Mouse (Mus musculus): Measurements from ENCODE around the gene Aanat. TPM values are rescaled to one million over a fixed set of nuclear protein-coding genes. Genes with fewer than 3 reads are reported as not detected.
A peak's percentile ranks its signal among the peaks of the same experiment; 100 is the strongest.

Gene Aanat
- not detected in 2 replicates for polyA plus RNA-seq (2012)

DNA sequence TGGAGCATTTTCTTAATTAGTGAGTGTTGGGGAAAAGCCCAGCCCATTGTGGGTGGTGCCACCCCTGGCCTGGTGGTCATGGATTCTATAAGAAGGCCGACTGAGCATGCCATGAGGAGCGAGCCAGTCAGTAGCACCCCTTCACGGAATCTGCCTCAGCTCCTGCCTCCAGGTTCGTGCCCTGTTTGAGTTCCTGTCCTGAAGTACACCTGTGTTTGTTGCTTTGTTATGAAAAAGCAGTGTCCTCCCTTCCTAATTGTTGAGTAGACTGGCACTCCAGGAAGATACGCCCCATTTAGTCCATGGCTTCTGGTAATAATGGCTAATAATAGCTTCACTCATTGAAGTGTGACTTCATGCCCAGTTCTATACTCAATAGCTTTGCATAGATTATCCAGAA, at the start of gene Aanat:
Gene Aanat (plus strand): TSS at position 123 of the 400 bp plus-strand sequence.
- Histone ChIP-seq H3K27me3 (ENCODE audit: control insufficient read depth) (peaks cover 48% of the 10 kb centered on the region), H3K36me3 (ENCODE audit: control insufficient read depth) (no peaks in the 10 kb centered on the region), H3K4me3 (replicated peaks) (no peak within 1 kb of the TSS), H3K4me1 (ENCODE audit: control insufficient read depth) (peaks cover 49% of the 10 kb centered on the region), H3K9me3 (ENCODE audit: control insufficient read depth, low read length) (no peaks in the 10 kb centered on the region)
- TF ChIP-seq GATA1 (IDR thresholded peaks at IDR 0.05; ENCODE audit: low read length) (no peak), TAL1 (IDR thresholded peaks at IDR 0.05; ENCODE audit: low read length) (no peak)

DNA sequence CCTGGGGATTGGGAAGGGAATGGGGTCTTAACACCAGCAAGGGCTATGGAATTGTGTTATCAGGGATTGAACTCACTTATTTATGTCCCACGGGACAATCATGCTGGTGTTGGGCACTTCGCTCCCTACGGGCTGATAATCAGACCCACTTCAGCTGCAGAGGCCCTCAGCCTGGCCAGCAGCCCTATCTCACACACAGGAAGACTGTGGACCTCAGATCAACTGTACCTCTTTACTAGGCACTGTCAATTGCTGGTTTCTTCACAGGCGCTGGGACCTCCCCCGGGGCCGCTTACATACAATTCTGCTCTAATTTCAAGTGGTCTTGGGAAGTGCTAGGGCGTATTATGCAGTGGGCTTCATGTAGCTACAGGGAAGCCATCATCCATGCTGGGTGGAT, 49.5 kb upstream of the Aanat start:
- H3K4me3 ChIP-seq (replicated peaks) = peak overlapping the region; percentile 70
- no peaks in the 10 kb centered on the region for H3K9me3 ChIP-seq (ENCODE audit: control insufficient read depth, low read length)
- H3K36me3 ChIP-seq (ENCODE audit: control insufficient read depth) = peaks cover 73% of the 10 kb centered on the region
- peaks cover 96% of the 10 kb centered on the region for H3K4me1 ChIP-seq (ENCODE audit: control insufficient read depth)
- TF ChIP-seq TAL1 (IDR thresholded peaks at IDR 0.05; ENCODE audit: low read length) (peak; percentile 48; the same call in 2 of the 3 replicates), GATA1 (IDR thresholded peaks at IDR 0.05; ENCODE audit: low read length) (no peak)
- H3K27me3 ChIP-seq (ENCODE audit: control insufficient read depth) = peaks cover 23% of the 10 kb centered on the region

DNA sequence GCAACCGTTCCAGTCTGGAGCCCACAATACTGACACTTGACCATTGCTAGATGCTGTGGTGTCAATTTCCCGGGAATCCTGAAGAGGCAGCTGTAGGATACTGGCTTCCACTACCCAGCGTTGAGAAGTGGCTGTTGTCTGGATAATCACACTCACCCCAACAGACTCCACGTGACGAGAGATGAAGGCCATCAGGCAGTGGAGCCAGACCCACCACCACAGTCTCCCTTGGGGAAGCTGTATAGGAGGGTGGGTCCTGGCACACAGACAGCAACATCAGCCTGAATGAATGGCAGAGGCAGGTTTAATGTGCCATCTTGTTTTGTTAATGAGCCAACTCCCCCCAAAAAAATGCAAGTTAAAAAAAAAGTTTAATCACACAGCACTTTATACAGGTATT, 48.8 kb upstream of the Aanat start:
- H3K4me1 ChIP-seq (ENCODE audit: control insufficient read depth) = peaks cover 92% of the 10 kb centered on the region
- H3K27me3 ChIP-seq (ENCODE audit: control insufficient read depth) = peaks cover 16% of the 10 kb centered on the region
- H3K36me3 ChIP-seq (ENCODE audit: control insufficient read depth) = peaks cover 80% of the 10 kb centered on the region
- peak overlapping the region; percentile 70 for H3K4me3 ChIP-seq (replicated peaks)
- TF ChIP-seq TAL1 (IDR thresholded peaks at IDR 0.05; ENCODE audit: low read length) = no peak
- no peak for TF ChIP-seq GATA1 (IDR thresholded peaks at IDR 0.05; ENCODE audit: low read length)
- no peaks in the 10 kb centered on the region for H3K9me3 ChIP-seq (ENCODE audit: control insufficient read depth, low read length)

DNA sequence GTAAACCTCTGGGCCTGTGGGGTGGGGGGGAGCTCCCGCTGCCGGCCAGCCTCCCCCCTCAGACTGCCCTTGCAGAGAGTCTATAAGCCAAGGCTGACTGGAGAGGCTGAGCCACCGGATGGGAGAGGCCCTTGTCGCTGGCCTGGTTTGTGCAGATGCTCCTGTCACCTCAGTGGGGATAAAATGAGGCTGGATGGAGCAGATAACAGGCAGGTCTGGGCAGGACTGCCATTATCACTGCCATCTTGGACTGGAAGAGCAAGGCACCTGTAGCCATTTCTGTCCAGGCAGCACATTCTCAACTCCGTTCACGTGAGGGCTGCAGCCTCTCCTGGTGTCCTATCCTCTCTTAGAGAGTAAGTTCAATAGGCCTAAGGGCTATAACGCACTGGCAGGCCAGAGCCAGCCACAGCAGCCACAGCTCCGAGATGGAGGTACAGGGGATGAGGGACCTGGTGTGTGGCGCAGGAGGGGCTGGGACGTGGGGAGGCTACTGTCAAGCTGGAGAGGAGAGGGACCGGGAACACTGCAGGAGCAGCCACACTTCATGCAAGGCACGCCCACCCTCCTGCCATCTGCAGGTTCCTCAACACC, 48.0 kb upstream of the Aanat start:
- peak overlapping the region; percentile 33 for H3K4me3 ChIP-seq (replicated peaks)
- peak; percentile 90 for TF ChIP-seq GATA1 (IDR thresholded peaks at IDR 0.05; ENCODE audit: low read length)
- TF ChIP-seq TAL1 (IDR thresholded peaks at IDR 0.05; ENCODE audit: low read length) = peak; percentile 72
- no peaks in the 10 kb centered on the region for H3K9me3 ChIP-seq (ENCODE audit: control insufficient read depth, low read length)
- peaks cover 8% of the 10 kb centered on the region; the same call in 1 of the 2 replicates for H3K27me3 ChIP-seq (ENCODE audit: control insufficient read depth)
- peaks cover 89% of the 10 kb centered on the region for H3K4me1 ChIP-seq (ENCODE audit: control insufficient read depth)
- peaks cover 88% of the 10 kb centered on the region for H3K36me3 ChIP-seq (ENCODE audit: control insufficient read depth)

DNA sequence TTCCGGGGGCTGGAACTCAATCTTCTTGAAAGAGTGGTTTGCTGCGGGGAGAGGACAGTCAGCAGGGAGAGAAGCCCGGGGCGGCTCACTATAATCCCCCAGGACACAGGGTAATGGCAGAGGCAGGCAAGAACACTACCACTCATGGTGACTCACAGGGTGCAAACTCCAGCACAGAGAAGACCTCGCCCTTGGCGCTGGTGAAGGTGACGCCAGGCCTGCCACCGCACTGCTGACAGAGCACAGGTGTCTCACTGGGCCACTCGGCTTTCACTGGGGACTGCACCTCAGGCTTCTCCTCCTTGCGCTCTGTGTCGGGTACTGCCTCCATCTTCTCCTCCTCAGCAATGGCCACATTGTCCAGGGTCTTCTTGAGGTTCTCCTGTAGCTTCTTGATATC, 45.0 kb upstream of the Aanat start:
- Histone ChIP-seq H3K27me3 (ENCODE audit: control insufficient read depth) (no peaks in the 10 kb centered on the region), H3K4me3 (replicated peaks) (no peak overlapping the region), H3K36me3 (ENCODE audit: control insufficient read depth) (peaks cover 100% of the 10 kb centered on the region), H3K9me3 (ENCODE audit: control insufficient read depth, low read length) (no peaks in the 10 kb centered on the region), H3K4me1 (ENCODE audit: control insufficient read depth) (peaks cover 70% of the 10 kb centered on the region)
- TF ChIP-seq TAL1 (IDR thresholded peaks at IDR 0.05; ENCODE audit: low read length) (no peak), GATA1 (IDR thresholded peaks at IDR 0.05; ENCODE audit: low read length) (no peak)

DNA sequence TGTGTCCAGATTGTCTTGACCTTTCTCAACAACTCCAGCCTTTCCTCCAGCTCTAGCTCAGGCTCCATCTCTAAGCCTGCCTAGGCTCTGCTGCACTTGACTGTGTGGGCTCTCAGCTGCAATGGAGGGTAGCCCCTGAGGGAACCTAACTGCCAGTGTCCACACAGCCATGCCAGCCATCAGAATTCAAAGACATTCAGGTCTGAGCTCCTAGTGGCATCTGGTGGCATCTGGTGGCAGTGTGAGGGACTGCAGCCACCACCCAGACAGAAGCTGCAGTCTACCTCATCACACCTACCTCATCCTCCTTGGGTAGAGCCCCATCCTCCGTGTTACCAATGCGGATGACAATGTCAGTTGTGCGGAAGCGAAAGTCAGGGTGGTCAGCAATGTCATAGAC, 43.1 kb upstream of the Aanat start:
- Histone ChIP-seq H3K9me3 (ENCODE audit: control insufficient read depth, low read length) (no peaks in the 10 kb centered on the region), H3K4me3 (replicated peaks) (no peak overlapping the region), H3K27me3 (ENCODE audit: control insufficient read depth) (no peaks in the 10 kb centered on the region), H3K36me3 (ENCODE audit: control insufficient read depth) (peaks cover 100% of the 10 kb centered on the region), H3K4me1 (ENCODE audit: control insufficient read depth) (peaks cover 70% of the 10 kb centered on the region)
- no peak for TF ChIP-seq GATA1 (IDR thresholded peaks at IDR 0.05; ENCODE audit: low read length)
- TF ChIP-seq TAL1 (IDR thresholded peaks at IDR 0.05; ENCODE audit: low read length) = no peak

DNA sequence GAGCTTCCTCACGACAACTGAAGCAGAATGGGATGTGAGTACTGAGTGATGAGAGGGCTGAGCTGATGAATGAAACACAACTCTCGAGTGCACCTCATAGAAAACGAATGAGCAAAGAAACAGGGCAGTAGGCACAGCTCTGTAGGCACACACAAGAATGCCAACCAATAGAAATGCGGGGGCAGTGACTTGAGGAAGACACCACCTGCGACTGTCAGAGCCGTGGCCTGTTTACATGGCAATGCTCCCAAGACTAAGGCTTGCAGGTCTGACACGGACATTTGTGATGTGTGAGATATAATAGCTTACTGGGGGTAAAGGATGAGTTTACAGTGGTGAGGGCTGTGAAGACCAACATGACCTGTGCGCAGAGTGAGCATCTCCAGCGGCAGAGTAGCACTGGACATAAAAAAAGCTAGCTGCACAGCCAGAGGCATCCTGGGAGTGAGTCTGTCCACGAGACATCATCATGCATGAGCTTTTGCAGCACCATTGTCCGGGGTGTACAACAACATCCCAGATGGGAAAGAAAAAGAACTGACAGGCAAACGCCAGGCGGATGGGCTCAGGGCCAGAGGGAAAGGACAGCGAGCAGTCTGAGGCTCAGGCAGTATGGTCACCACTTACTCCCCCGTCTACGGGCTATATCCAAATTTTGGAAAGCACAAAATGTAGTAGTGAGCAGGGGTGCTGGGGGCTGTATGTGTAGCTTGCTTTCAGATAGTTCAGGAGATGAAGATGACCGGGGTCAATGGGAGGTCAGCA, 38.8 kb upstream of the Aanat start:
- TF ChIP-seq TAL1 (IDR thresholded peaks at IDR 0.05; ENCODE audit: low read length) (no peak), GATA1 (IDR thresholded peaks at IDR 0.05; ENCODE audit: low read length) (no peak)
- no peak overlapping the region for H3K4me3 ChIP-seq (replicated peaks)
- no peaks in the 10 kb centered on the region for H3K9me3 ChIP-seq (ENCODE audit: control insufficient read depth, low read length)
- H3K27me3 ChIP-seq (ENCODE audit: control insufficient read depth) = no peaks in the 10 kb centered on the region
- peaks cover 96% of the 10 kb centered on the region for H3K36me3 ChIP-seq (ENCODE audit: control insufficient read depth)
- H3K4me1 ChIP-seq (ENCODE audit: control insufficient read depth) = peaks cover 79% of the 10 kb centered on the region

DNA sequence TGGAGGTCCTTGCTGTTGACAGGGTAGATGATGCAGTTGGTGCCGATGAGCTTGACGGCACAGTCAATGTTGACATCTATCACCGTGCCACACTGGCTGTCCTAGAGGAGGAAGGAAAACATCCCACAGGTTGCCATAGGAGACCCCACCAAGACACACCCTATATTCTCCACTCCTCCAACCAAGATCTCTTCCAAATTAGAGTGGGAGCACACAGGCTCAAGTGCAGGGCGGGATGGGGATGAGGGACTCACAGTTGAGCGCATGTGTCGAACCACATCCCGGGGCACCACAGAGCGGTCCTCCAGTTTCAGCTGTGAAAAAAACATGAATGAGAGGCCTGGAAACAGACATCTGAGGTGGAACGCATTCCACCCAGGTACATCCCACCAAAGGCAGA, 37.5 kb upstream of the Aanat start:
- no peaks in the 10 kb centered on the region for H3K27me3 ChIP-seq (ENCODE audit: control insufficient read depth)
- H3K36me3 ChIP-seq (ENCODE audit: control insufficient read depth) = peaks cover 96% of the 10 kb centered on the region
- H3K4me3 ChIP-seq (replicated peaks) = peak overlapping the region; percentile 52
- TF ChIP-seq TAL1 (IDR thresholded peaks at IDR 0.05; ENCODE audit: low read length) (no peak), GATA1 (IDR thresholded peaks at IDR 0.05; ENCODE audit: low read length) (no peak)
- no peaks in the 10 kb centered on the region for H3K9me3 ChIP-seq (ENCODE audit: control insufficient read depth, low read length)
- H3K4me1 ChIP-seq (ENCODE audit: control insufficient read depth) = peaks cover 82% of the 10 kb centered on the region

DNA sequence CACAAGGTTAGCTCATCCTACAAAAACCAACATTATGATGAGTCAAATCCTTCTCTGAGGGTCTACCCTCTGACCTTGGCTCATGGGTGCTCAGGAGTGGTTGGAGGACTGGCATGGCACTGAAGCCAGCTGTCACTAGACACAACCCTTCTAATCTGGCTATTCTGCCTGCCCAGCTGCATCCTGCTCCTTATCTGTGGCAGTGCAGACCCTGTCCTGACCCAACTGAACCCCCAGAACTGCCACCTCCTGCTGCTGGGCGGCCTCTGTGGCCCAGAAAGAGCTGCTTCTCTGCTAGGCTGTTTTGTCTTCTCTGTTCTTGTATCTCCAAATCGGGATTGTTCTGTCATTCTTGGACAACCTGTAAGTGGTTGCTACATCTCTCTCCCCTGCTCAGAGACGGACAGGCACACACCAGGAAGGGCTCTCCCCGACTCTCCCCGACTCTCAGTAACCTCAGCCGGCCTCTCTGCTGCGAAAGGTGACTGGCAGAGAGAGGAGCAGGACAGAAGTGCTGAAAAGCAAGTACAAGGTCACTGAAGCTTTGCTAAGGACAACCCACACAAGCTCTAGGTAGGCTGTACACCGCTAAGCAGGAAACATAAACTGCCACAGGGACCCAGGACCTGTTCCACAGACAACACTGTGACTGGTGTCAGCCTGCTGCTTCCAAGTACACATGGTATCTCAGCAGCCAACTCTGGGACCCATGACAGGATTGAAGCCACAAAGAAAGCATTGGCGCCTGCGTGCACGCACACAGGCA, 36.8 kb upstream of the Aanat start:
- no peaks in the 10 kb centered on the region for H3K27me3 ChIP-seq (ENCODE audit: control insufficient read depth)
- no peaks in the 10 kb centered on the region for H3K9me3 ChIP-seq (ENCODE audit: control insufficient read depth, low read length)
- H3K36me3 ChIP-seq (ENCODE audit: control insufficient read depth) = peaks cover 96% of the 10 kb centered on the region
- TF ChIP-seq GATA1 (IDR thresholded peaks at IDR 0.05; ENCODE audit: low read length) (peak; percentile 90), TAL1 (IDR thresholded peaks at IDR 0.05; ENCODE audit: low read length) (peak; percentile 94)
- H3K4me3 ChIP-seq (replicated peaks) = peak overlapping the region; percentile 52
- H3K4me1 ChIP-seq (ENCODE audit: control insufficient read depth) = peaks cover 89% of the 10 kb centered on the region

Measured in erythroblast, embryonic 14.5 days (primary cell).